Mouse (Mus musculus) heart, embryonic 11.5 days (tissue): Measurements from ENCODE around the gene Hnrnpa3. TPM values are rescaled to one million over a fixed set of nuclear protein-coding genes. Genes with fewer than 3 reads are reported as not detected.

Source experiments
- ATAC-seq: fragments of 200-750 bp; cut with Nextera tagmentation; replicated peaks from 2 replicates; pipeline ENCODE4 v1.8.0; 2017; ENCODE audit warnings: moderate library complexity; ENCODE audit not compliant: insufficient number of reproducible peaks, low FRiP score, low TSS enrichment
- H3K27ac ChIP-seq: fragments of 300-500 bp; sonication (generic); 2 replicates; pipeline ENCODE4 v1.5.1; 2014; ENCODE audit warnings: mild to moderate bottlenecking, low read depth, low read length
- H3K27me3 ChIP-seq: fragments of 300-500 bp; sonication (generic); 2 replicates; pipeline ENCODE4 v1.6.1; 2014; ENCODE audit warnings: mild to moderate bottlenecking, low read length, mixed read lengths; ENCODE audit not compliant: control insufficient read depth, insufficient read depth
- H3K36me3 ChIP-seq: fragments of 300-500 bp; sonication (generic); 2 replicates; pipeline ENCODE4 v1.6.1; 2014; ENCODE audit warnings: mild to moderate bottlenecking, low read length, moderate library complexity, mixed read lengths; ENCODE audit not compliant: control insufficient read depth, insufficient read depth
- H3K4me1 ChIP-seq: fragments of 300-500 bp; sonication (generic); 2 replicates; pipeline ENCODE4 v1.6.1; 2014; ENCODE audit warnings: low read length; ENCODE audit not compliant: control insufficient read depth, insufficient read depth
- H3K4me2 ChIP-seq: fragments of 300-500 bp; sonication (generic); 2 replicates; pipeline ENCODE4 v1.6.1; 2014; ENCODE audit warnings: mild to moderate bottlenecking, moderate library complexity
- H3K4me3 ChIP-seq: fragments of 300-500 bp; sonication (generic); 2 replicates; pipeline ENCODE4 v1.5.1; 2014; ENCODE audit warnings: low read depth, low read length
- H3K9ac ChIP-seq: fragments of 300-500 bp; sonication (generic); 2 replicates; pipeline ENCODE4 v1.6.1; 2014; ENCODE audit warnings: mild to moderate bottlenecking, low read depth, low read length, moderate library complexity
- H3K9me3 ChIP-seq: fragments of 300-500 bp; sonication (generic); replicated peaks from 2 replicates; pipeline ENCODE4 v1.6.1; 2016; ENCODE audit warnings: low read length; ENCODE audit not compliant: control insufficient read depth
- WGBS: fragments of 180-500 bp; shearing (Covaris S2); extraction: QIAGEN DNeasy Blood & Tissue Kit; methylation state at CpG from one replicate; pipeline ENCODE4 v1.1.7; 2014; ENCODE audit not compliant: insufficient replicate concordance; 5-methylcytosine and 5-hydroxymethylcytosine counted together
- polyA plus RNA-seq: library from polyadenylated mRNA; unstranded; fragments of >200 nt; fragmentation: Nextera tagmentation; extraction: Ambion mirVana; gene quantifications from 2 replicates; pipeline ENCODE4 v1.2.1, GENCODE M21; 2014

Hnrnpa3 gene
- polyA plus RNA-seq, 1 experiment from 2014 or later = 164 TPM

- Histone ChIP-seq H3K4me2 (no peak overlapping the region), H3K36me3 (no peaks in the 10 kb centered on the region), H3K9ac (no peak overlapping the region), H3K4me1 (no peaks in the 10 kb centered on the region; the same call in 1 of the 2 replicates), H3K27ac (no peak overlapping the region), H3K9me3 (no peaks in the 10 kb centered on the region), H3K4me3 (no peak overlapping the region), H3K27me3 (no peaks in the 10 kb centered on the region)
- ATAC-seq = no peak
- 55% methylated on average over 6 of the region's 6 CpGs for WGBS
Observed at GRCm38 (mm10) chr2:75618712-75619111, 40.3 kb upstream of the Hnrnpa3 start.

DNA sequence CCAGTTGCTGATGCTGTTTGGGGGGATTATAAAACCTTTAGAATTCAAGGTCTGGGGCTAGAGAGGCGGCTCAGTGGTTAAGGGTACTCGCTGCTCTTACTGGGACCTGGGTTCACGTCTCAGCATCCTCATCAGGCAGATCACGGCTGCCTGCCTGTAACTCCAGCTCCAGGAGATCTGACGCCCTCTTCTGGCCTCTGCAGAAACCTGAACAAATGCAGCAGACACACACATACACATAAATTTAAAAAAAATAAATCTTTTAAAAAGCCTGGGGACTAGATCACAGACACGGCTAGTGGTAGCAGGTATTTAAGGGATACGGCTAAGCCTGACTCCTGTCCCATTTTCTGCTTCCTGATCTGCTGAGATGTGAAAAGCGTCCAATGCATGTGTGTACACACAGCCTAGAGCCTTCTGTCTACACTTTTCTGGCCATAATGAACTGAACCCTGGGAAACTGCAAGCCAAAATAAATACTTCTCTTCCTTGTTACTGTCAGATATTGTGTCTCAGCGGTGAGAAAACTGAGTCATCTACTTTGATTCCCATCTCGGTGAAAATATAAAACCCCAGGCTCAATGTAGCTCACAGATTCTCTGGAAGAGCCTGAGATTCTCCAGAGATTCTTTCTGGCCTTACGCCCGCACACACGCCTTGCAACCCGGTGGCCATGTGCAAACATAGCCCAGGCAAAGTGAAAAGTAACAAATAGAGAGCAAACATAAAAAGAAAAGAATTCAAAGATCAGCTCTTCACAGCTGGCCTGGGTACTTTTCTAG, 37.0 kb upstream of the Hnrnpa3 start:
- WGBS = 78% methylated on average over 14 of the region's 14 CpGs
- Histone ChIP-seq H3K9me3 (no peaks in the 10 kb centered on the region), H3K4me1 (no peaks in the 10 kb centered on the region; the same call in 1 of the 2 replicates), H3K4me3 (no peak overlapping the region), H3K36me3 (no peaks in the 10 kb centered on the region), H3K27ac (no peak overlapping the region), H3K9ac (no peak overlapping the region), H3K4me2 (no peak overlapping the region), H3K27me3 (no peaks in the 10 kb centered on the region)
- ATAC-seq = no peak

GRCm38 (mm10) chr2:75625086-75625485, 34.0 kb upstream of the Hnrnpa3 start:
- Histone ChIP-seq H3K9me3 (no peaks in the 10 kb centered on the region), H3K36me3 (no peaks in the 10 kb centered on the region), H3K4me3 (no peak overlapping the region), H3K9ac (no peak overlapping the region), H3K27ac (no peak overlapping the region), H3K4me1 (no peaks in the 10 kb centered on the region; the same call in 1 of the 2 replicates), H3K4me2 (no peak overlapping the region), H3K27me3 (no peaks in the 10 kb centered on the region)
- no peak for ATAC-seq
- 68% methylated on average over 3 of the region's 3 CpGs for WGBS

DNA sequence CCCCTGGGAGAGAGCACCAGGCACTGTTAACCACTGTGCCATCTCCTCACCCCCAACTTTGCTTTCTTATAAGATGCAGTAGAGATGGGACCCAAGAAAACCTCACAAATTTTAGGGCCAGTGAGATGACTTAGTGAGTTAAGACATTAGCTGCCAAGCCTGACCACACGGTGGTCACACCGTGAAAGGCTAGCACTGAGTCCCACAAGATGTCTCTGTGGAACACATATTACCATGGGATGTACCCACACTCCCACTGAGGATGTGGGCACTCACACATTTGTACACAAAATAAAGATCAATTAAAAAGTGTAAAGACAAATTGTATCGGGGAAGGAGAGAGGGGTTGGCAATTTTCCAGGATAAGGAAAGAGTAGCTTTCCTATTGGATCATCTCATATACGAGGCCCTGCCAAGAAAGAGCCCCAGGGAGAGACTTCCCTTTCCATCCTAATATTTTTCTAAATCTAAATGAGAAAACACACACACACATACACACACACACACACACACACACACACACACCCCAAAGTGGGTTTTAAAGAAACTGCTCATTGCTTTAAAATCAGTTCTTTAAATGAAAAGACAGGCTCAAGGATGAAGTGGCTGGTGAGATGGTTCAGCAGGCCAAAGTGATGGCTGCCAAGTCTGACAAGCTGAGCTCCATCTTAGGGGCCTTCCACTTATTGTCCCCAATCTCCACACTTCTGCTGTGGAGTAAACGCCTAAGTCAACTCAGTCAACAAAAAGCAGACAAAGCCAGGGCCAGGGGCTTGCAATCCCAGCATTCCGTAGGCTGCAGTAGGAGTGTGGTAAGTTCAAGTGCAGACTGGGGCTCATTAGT, 32.2 kb upstream of the Hnrnpa3 start:
- Histone ChIP-seq H3K9ac (no peak overlapping the region), H3K9me3 (no peaks in the 10 kb centered on the region), H3K4me3 (no peak overlapping the region), H3K4me1 (no peaks in the 10 kb centered on the region; the same call in 1 of the 2 replicates), H3K27ac (no peak overlapping the region), H3K27me3 (no peaks in the 10 kb centered on the region), H3K36me3 (no peaks in the 10 kb centered on the region), H3K4me2 (no peak overlapping the region)
- WGBS = 75% methylated on average over 6 of the region's 6 CpGs
- ATAC-seq = no peak

DNA sequence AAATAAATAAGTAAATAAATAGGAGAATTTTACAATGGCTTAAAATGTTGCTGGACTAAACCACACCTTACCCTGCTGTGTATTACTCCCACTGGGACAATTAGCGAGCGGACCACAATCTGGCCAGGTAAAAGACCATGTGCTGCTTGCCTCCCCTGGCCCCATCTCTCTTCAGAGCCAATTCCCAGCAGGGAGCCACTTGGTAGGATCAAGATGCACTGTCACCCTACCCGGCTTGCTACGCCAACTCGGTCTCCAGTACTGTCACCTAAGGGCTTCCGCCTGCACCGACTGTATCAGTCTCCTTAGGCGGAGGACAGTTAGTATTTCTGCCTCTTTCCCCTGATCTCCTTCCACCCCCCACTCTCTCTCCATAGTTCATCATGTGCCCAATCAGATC, 30.6 kb upstream of the Hnrnpa3 start:
- H3K4me1 ChIP-seq = no peaks in the 10 kb centered on the region
- no peaks in the 10 kb centered on the region for H3K9me3 ChIP-seq
- H3K27me3 ChIP-seq = no peaks in the 10 kb centered on the region
- no peak overlapping the region for H3K4me3 ChIP-seq
- WGBS = 87% methylated on average over 8 of the region's 8 CpGs
- H3K27ac ChIP-seq = no peak overlapping the region
- no peak overlapping the region for H3K4me2 ChIP-seq
- H3K9ac ChIP-seq = no peak overlapping the region
- no peaks in the 10 kb centered on the region for H3K36me3 ChIP-seq
- no peak for ATAC-seq

GRCm38 (mm10) chr2:75631421-75631820, 27.6 kb upstream of the Hnrnpa3 start:
- H3K4me3 ChIP-seq = no peak overlapping the region
- H3K4me1 ChIP-seq = no peaks in the 10 kb centered on the region
- no peak overlapping the region for H3K27ac ChIP-seq
- no peak overlapping the region for H3K9ac ChIP-seq
- H3K36me3 ChIP-seq = no peaks in the 10 kb centered on the region
- no peaks in the 10 kb centered on the region for H3K27me3 ChIP-seq
- H3K9me3 ChIP-seq = no peaks in the 10 kb centered on the region
- 64% methylated on average over 6 of the region's 6 CpGs for WGBS
- no peak for ATAC-seq
- no peak overlapping the region for H3K4me2 ChIP-seq

- Histone ChIP-seq H3K27me3 (no peaks in the 10 kb centered on the region), H3K4me1 (no peaks in the 10 kb centered on the region), H3K9ac (no peak overlapping the region), H3K4me3 (no peak overlapping the region), H3K4me2 (no peak overlapping the region), H3K9me3 (no peaks in the 10 kb centered on the region), H3K36me3 (no peaks in the 10 kb centered on the region), H3K27ac (no peak overlapping the region)
- WGBS = 62% methylated on average over 6 of the region's 6 CpGs
- ATAC-seq = no peak
Observed at GRCm38 (mm10) chr2:75632043-75632442, 27.0 kb upstream of the Hnrnpa3 start.

DNA sequence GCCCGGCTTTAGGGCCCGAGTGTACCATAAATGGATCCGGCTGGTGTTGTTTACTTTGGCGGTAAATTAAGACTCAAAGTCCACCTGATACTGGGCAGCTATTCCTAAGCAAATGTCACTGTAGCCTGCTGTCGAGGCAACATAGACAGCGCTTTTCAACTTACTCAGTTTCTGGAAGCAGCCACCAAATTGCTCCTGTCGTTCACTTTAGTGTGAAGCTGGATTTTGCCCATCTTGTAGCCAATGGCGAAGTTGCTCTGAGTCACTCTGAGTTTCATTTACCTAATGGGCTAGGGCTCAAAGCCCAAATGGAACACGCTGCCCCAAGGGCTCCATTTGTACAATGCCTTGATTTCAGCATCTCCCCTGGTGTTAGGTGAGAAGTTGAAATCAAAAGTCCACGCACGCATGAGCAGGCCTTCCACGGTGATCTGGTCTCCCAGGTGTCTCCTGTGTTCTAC, 26.3 kb upstream of the Hnrnpa3 start:
- no peak overlapping the region for H3K4me2 ChIP-seq
- H3K36me3 ChIP-seq = no peaks in the 10 kb centered on the region
- no peak overlapping the region for H3K9ac ChIP-seq
- no peak overlapping the region for H3K4me3 ChIP-seq
- no peak overlapping the region for H3K27ac ChIP-seq
- H3K27me3 ChIP-seq = no peaks in the 10 kb centered on the region
- no peaks in the 10 kb centered on the region for H3K9me3 ChIP-seq
- 84% methylated on average over 12 of the region's 12 CpGs for WGBS
- no peak for ATAC-seq
- H3K4me1 ChIP-seq = no peaks in the 10 kb centered on the region
